Mouse (Mus musculus) layer of hippocampus, adult 8-10 months (tissue): ENCODE data around the gene Gm17490. TPM values are rescaled to one million over a fixed set of nuclear protein-coding genes. Genes with fewer than 3 reads are reported as not detected.

ENCODE experiments used
- DNase-seq, 2 experiments: peaks; one replicate each; pipeline ENCODE4 v3.0.0; 2022; ENCODE audit warnings: low spot score in 2 of 2
- total RNA-seq, 4 experiments: library from RNA; stranded (reverse); gene quantifications; 2 replicates each; pipeline ENCODE4 v1.2.4; 2022

Gm17490 gene
- total RNA-seq = not detected

DNA sequence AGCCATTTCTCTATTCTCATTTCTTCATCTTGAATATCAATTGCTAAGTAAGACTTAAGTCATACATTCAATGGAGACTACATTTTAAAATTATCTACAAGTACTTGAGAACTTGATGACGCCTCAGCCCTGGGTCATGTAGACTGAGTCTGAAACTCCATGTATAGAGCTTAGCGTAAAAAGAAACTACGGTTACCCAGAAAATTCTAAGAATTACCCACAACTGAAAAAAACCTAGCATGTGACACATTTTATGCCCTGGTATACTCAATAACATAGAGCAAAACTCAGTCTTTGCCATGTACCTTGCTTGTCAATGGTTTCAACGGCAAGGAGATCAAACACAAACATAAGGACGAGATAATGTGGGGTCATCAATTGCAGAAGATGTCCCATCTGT lies at the start of gene Gm17490:
Gm17490 (minus strand) TSS at position 375 of the 400 bp plus-strand sequence.
- DNase-seq = no peak

DNA sequence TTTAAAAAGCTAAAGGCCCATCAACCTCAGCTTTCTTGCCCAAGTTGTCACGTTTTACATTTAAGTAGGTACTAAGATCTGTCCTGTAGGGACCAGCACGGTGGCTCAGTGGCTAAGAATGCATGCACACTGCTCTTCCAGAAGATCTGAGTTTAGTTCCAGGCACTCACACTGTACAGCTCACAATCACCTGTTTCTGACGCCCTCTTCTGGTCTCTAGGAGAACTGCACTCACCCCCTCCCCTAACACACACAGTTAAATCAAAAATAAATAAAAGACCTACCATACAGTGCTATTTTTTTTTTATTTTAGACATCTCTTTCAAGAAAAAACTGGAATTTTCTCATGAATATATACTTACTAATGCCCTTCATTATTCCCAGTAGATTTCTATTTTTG lies 46.1 kb upstream of the Gm17490 start:
- no peak for DNase-seq

DNA sequence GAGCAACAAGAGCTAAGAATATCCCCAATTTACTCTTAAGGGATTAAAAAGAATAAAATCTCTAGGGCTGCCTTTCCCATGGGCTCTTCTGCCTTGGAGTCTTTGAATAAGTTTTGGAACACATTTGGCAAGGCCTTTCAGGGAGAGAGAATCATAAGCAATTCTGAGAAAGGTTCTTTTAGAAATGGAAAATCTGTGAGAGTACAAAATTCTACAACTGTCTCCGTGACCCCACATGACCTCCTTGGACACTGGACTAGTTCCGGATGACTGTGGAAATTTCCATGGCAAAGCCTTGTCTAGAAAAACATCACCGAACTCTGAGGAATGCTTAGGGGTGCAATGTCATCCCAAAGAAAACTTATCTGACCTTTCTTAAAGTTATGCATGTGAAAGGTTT lies 39.3 kb upstream of the Gm17490 start:
- DNase-seq = no peak

DNA sequence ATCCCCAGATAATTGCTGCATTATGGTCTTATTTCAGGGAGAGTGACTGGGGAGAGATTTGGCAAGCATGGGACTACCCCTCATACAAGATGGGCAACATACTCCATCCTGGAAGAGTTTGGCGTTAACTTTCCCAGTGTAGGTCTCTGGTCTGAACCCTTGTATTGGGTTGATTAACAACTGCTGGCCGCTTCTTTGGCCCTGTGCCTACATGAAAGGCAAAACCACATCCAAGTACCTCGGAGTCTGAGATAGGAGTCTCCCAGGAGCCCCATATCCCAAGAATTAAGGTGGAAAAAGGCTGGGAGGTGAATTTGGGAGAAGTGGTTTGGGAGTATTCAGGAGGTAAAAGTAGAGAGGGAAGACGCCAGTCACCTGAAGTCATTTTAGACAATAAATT lies 38.7 kb upstream of the Gm17490 start:
- no peak for DNase-seq

- DNase-seq = no peak
Observed at GRCm38 (mm10) chr2:11664367-11664766, 38.3 kb upstream of the Gm17490 start.

GRCm38 (mm10) chr2:11663961-11664360 lies 37.9 kb upstream of the Gm17490 start:
- DNase-seq = peak; percentile 76 to 86

GRCm38 (mm10) chr2:11662907-11663230 lies 36.8 kb upstream of the Gm17490 start:
- DNase-seq = no peak

DNA sequence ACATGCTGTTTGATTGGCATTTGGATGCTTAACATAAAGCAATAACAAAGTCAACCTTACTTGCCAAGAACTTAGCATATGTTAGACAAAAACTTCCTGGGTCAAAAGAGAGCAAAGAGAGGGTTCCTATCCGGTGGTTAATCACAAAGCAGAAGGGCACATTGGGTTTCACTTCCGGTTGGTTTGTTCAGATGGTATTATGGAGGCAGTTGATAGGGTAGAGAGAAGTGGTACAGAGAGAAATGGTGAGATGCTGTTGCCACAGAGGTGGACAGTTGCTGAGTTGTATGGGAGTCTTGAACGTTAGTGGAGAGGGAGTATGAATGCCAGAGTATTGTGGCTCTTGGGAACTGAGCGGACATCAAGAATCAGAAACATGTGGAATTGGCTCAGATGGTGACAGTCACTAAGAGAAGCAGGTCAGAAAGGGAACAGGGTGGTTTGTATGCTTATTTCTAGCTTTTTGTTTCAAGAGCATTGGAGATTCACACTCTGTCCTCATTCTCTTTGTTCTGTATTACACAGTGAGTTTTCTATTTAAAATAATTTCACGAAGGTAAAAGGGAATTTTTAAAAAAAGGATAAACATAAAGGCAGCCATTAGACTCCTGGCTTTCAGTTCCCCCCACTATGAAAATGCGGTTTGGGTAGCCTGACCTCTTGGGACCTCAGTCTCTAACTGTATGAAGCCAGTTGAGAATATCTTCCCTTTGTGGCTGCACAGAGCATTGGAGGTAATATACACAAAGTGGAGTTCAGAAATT lies 36.3 kb upstream of the Gm17490 start:
- DNase-seq = no peak

- no peak for DNase-seq
Observed at GRCm38 (mm10) chr2:11659263-11659662, 33.2 kb upstream of the Gm17490 start.

DNA sequence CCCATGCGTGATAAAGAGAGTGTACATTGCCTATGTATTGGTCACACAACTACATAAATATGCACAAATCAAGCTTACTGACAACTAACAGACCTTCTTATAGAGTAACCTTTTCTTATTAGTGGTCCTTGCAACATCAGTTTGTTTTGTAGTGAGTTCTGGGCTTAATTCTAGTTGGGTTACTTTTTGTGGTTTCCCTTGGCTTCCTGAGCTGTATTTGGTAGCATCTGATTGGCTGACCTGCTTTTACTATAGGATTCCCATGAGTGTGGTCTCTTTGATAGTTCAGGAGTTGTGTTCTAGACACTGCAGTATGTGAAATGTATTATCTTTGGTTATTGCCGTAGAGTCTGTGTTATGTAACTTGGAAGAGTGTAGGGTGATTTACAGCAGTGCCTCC lies 31.5 kb upstream of the Gm17490 start:
- DNase-seq = no peak

- DNase-seq = no peak
Observed at GRCm38 (mm10) chr2:11654990-11655931, 29.2 kb upstream of the Gm17490 start.

- DNase-seq = no peak
Observed at GRCm38 (mm10) chr2:11653780-11654179, 27.7 kb upstream of the Gm17490 start.

- no peak for DNase-seq
Observed at GRCm38 (mm10) chr2:11653330-11653729, 27.3 kb upstream of the Gm17490 start.

- no peak for DNase-seq
Observed at GRCm38 (mm10) chr2:11652780-11653179, 26.7 kb upstream of the Gm17490 start.

DNA sequence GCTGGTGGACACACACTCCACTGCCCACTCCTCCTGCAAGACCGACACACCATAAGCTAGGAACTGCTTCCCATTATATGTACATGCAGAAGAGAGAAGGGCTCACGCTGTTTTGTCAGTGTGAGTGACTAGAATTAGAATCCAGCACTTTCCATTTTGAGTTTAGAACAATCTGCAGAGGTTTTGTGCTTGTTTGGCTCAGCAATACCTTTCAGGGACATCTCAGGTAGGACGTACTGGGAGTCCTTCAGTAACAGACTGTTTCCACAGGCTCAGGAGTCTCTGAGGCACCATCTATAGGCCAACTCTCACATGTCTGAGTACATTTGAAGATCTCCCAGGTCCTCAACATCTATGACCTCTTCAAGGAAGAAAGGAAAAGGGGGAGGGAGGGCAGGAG lies 26.1 kb upstream of the Gm17490 start:
- DNase-seq = no peak

DNA sequence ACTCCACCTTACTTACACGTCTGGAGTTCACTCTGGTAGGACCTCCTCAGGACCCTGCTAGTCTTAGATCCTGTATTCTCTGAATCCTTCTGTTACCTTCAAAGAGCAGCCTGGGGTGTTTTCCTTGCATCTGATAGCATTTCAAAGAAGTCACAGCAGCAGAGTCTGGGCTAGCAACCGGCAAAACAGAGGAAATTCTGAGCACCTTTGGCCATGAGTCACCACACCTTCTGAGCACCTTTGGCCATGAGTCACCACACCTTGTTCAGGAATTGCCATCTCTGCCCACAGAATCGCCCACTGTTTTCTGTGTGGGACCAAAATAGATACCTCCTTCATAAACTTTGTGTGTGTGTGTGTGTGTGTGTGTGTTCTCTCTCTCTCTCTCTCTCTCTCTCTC lies 25.4 kb upstream of the Gm17490 start:
- no peak for DNase-seq

DNA sequence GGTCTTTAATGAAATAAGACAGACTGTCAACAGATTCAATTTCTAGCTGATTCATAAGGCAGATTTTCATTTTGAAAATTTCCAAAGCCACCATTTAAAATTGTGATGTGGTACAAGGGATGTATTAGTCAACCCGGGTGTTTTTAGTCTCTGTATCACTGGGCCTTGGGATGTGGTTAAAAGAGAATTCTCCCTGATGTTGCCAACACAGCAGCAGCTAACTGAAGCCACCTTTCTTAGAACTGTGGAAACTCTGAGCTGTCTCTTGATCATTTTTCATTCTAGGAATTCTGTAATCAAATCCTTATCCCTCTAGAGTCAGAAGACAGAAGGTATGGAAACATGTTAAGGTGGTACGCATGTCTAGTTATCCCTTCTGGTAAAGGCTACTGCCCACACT lies 19.2 kb upstream of the Gm17490 start:
- no peak for DNase-seq

GRCm38 (mm10) chr2:11644057-11644456 lies 18.0 kb upstream of the Gm17490 start:
- no peak for DNase-seq

DNA sequence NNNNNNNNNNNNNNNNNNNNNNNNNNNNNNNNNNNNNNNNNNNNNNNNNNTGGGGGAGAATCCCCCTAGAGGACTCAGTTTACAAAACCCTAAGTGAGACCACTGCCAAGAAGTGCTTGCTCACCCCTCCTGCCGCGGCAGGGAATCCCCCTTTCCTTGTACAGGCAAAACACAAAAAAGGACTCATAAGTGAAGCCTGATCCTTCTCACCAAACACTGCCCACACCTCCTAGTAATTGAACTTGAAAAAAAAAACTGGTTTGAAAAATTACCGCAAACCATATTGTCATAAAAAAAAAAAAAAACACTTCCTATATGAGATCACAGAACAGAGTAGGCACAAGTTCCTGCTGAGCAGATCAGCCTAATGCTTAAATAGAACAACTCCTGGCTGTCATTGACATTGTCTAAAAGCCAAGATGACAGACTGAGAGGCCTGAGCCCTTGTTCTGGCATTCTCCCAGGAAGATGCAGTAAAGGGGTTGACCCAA lies 16.4 kb upstream of the Gm17490 start, which contains the start of gene Il2ra:
Il2ra (plus strand) TSS at position 357 of the 491 bp plus-strand sequence.
- DNase-seq = no peak

GRCm38 (mm10) chr2:11637115-11637514 lies 11.1 kb upstream of the Gm17490 start:
- no peak for DNase-seq

GRCm38 (mm10) chr2:11636138-11636480 lies 10.0 kb upstream of the Gm17490 start:
- DNase-seq = no peak

DNA sequence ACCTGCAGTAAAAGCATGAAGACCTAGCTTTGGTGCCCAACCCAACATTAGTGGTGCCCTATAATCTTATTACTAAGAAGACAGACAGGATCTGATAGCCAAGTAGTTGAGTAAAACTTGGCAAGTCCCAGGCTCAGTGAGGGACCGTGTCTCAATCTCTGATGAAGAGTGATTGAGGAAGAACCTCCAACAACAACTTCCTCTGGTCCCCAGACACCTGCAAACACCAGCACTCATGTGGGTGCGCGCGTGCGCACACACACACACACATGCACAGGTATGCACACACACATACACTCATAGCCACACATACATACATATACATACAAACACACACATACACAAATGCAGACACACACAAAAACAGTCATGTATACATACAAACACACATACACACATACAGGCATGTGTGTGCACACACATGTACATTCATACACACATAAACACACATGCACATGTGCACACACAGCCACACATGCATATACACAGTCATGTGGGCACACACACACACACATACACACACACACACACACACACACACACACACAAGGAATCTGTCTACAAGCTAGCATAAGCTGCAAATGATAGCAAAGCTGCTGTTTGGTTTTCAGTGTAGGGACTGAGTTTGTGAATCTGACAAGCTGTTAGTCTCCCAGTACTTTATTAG lies 9.5 kb upstream of the Gm17490 start:
- no peak for DNase-seq
